Mouse (Mus musculus): Measurements from ENCODE around the gene Frem2.
A peak's percentile ranks its signal among the peaks of the same experiment; 100 is the strongest.

Frem2 gene

GRCm38 (mm10) chr3:53555031-53555952, 101.9 kb downstream of the Frem2 start:
- DNase-seq (ENCODE audit: low spot score) = no peak

- no peak for DNase-seq (ENCODE audit: low spot score)
Observed at GRCm38 (mm10) chr3:53552691-53553090, 104.5 kb downstream of the Frem2 start.

- no peak for DNase-seq (ENCODE audit: low spot score)
Observed at GRCm38 (mm10) chr3:53532091-53532490, 125.1 kb downstream of the Frem2 start.

- DNase-seq (ENCODE audit: low spot score) = no peak
Observed at GRCm38 (mm10) chr3:53530305-53530704, 126.8 kb downstream of the Frem2 start.

- peak; percentile 63 for DNase-seq (ENCODE audit: low spot score)
Observed at GRCm38 (mm10) chr3:53525737-53526136, 131.4 kb downstream of the Frem2 start.

- no peak for DNase-seq (ENCODE audit: low spot score)
Observed at GRCm38 (mm10) chr3:53522794-53523193, 134.4 kb downstream of the Frem2 start.

GRCm38 (mm10) chr3:53514221-53515065, 142.7 kb downstream of the Frem2 start:
- no peak for DNase-seq (ENCODE audit: low spot score)

GRCm38 (mm10) chr3:53513096-53513495, 144.1 kb downstream of the Frem2 start:
- no peak for DNase-seq (ENCODE audit: low spot score)

GRCm38 (mm10) chr3:53502428-53502827, 154.7 kb downstream of the Frem2 start:
- DNase-seq (ENCODE audit: low spot score) = no peak

GRCm38 (mm10) chr3:53498351-53498905, 158.7 kb downstream of the Frem2 start:
- DNase-seq (ENCODE audit: low spot score) = no peak

GRCm38 (mm10) chr3:53488353-53488752, 168.8 kb downstream of the Frem2 start, which contains the start of gene Stoml3:
Gene Stoml3, plus strand, starts transcription at chr3:53488653.
- no peak for DNase-seq (ENCODE audit: low spot score)

- no peak for DNase-seq (ENCODE audit: low spot score)
Observed at GRCm38 (mm10) chr3:53486996-53487576, 170.1 kb downstream of the Frem2 start.

- no peak for DNase-seq (ENCODE audit: low spot score)
Observed at GRCm38 (mm10) chr3:53486561-53486960, 170.6 kb downstream of the Frem2 start.

- DNase-seq (ENCODE audit: low spot score) = no peak
Observed at GRCm38 (mm10) chr3:53483414-53484059, 173.6 kb downstream of the Frem2 start.

- DNase-seq (ENCODE audit: low spot score) = peak; percentile 32
Observed at GRCm38 (mm10) chr3:53478419-53479046, 178.6 kb downstream of the Frem2 start.

GRCm38 (mm10) chr3:53477468-53477867, 179.7 kb downstream of the Frem2 start:
- DNase-seq (ENCODE audit: low spot score) = no peak

GRCm38 (mm10) chr3:53475889-53476288, 181.3 kb downstream of the Frem2 start:
- no peak for DNase-seq (ENCODE audit: low spot score)

- DNase-seq (ENCODE audit: low spot score) = no peak
Observed at GRCm38 (mm10) chr3:53474179-53474578, 183.0 kb downstream of the Frem2 start.

- DNase-seq (ENCODE audit: low spot score) = no peak
Observed at GRCm38 (mm10) chr3:53472061-53472460, 185.1 kb downstream of the Frem2 start.

GRCm38 (mm10) chr3:53469650-53470049, 187.5 kb downstream of the Frem2 start:
- DNase-seq (ENCODE audit: low spot score) = no peak

- no peak for DNase-seq (ENCODE audit: low spot score)
Observed at GRCm38 (mm10) chr3:53467356-53467755, 189.8 kb downstream of the Frem2 start.

All from testis, postnatal 14 days (tissue).